Mouse (Mus musculus): ENCODE data around the gene Olfr399. TPM values are rescaled to one million over a fixed set of nuclear protein-coding genes. Genes with fewer than 3 reads are reported as not detected.

The Olfr399 gene
- polyA plus RNA-seq (2012; rRNA removed), result not detected in 2 replicates

GRCm38 (mm10) chr11:74056451-74056850 is at the start of gene Olfr399, which contains the start of gene Olfr139:
Gene Olfr399 (minus strand): TSS chr11:74056615.
Gene Olfr139 (minus strand): TSS chr11:74056551.
- DNase-seq (ENCODE audit: low read depth), result no peak

- no peak for DNase-seq (ENCODE audit: low read depth)
Measured at GRCm38 (mm10) chr11:74105066-74105465, 48.7 kb upstream of the Olfr399 start.

GRCm38 (mm10) chr11:74101507-74101906 is 45.1 kb upstream of the Olfr399 start:
- no peak for DNase-seq (ENCODE audit: low read depth)

GRCm38 (mm10) chr11:74100724-74101123 is 44.3 kb upstream of the Olfr399 start:
- DNase-seq (ENCODE audit: low read depth), result no peak

GRCm38 (mm10) chr11:74069655-74070054 is 13.2 kb upstream of the Olfr399 start, which contains the start of gene Zfp616:
Gene Zfp616 (plus strand): TSS chr11:74069955.
- no peak for DNase-seq (ENCODE audit: low read depth)

- DNase-seq (ENCODE audit: low read depth), result no peak
Measured at GRCm38 (mm10) chr11:74051347-74051746, 5.1 kb downstream of the Olfr399 start.

Other genes starting within 250 kb of the Olfr399 start
- gene Olfr392, start 239.6 kb downstream of the Olfr399 start, polyA plus RNA-seq (2012; rRNA removed), result not detected in 2 replicates
- not detected in 2 replicates for gene Olfr393, start 205.2 kb downstream of the Olfr399 start, polyA plus RNA-seq (2012; rRNA removed)
- not detected in 2 replicates for gene Olfr394, start 165.8 kb downstream of the Olfr399 start, polyA plus RNA-seq (2012; rRNA removed)
- gene Olfr395, start 147.3 kb downstream of the Olfr399 start, polyA plus RNA-seq (2012; rRNA removed), result not detected in 2 replicates
- not detected in 2 replicates for gene Olfr23, start 119.9 kb downstream of the Olfr399 start, polyA plus RNA-seq (2012; rRNA removed)
- gene Olfr397, start 95.8 kb downstream of the Olfr399 start, polyA plus RNA-seq (2012; rRNA removed), result not detected in 2 replicates
- gene Olfr398, start 66.2 kb downstream of the Olfr399 start, polyA plus RNA-seq (2012; rRNA removed), result not detected in 2 replicates
- not detected in 2 replicates for gene Olfr139, start 64 bp downstream of the Olfr399 start, polyA plus RNA-seq (2012; rRNA removed)
- not detected in 2 replicates for gene Zfp616, start 13.3 kb upstream of the Olfr399 start, polyA plus RNA-seq (2012; rRNA removed)
- not detected in 2 replicates for gene Olfr401, start 57.1 kb upstream of the Olfr399 start, polyA plus RNA-seq (2012; rRNA removed)
- gene Olfr402, start 96.9 kb upstream of the Olfr399 start, polyA plus RNA-seq (2012; rRNA removed), result not detected in 2 replicates
- gene Olfr403, start 129.6 kb upstream of the Olfr399 start, polyA plus RNA-seq (2012; rRNA removed), result not detected in 2 replicates
- not detected in 2 replicates for gene Olfr43, start 154.8 kb upstream of the Olfr399 start, polyA plus RNA-seq (2012; rRNA removed)
- not detected in 2 replicates for gene Olfr406, start 203.2 kb upstream of the Olfr399 start, polyA plus RNA-seq (2012; rRNA removed)
- not detected in 2 replicates for gene Olfr59, start 227.1 kb upstream of the Olfr399 start, polyA plus RNA-seq (2012; rRNA removed)

All from gonadal fat pad, adult 2 months (tissue).